Mouse (Mus musculus): Measurements from ENCODE around the gene Mrpl11.

GRCm38 (mm10) chr19:4927904-4928531, 33.9 kb upstream of the Mrpl11 start, which contains the start of gene Dpp3:
- TF ChIP-seq CTCF (IDR thresholded peaks at IDR 0.05; ENCODE audit: borderline replicate concordance, insufficient read depth, low read length) (no peak), POLR2A (IDR thresholded peaks at IDR 0.05; ENCODE audit: low read depth, low read length) (peak; percentile 96)

All from embryonic fibroblast, embryonic 13.5 days (primary cell).